Mouse (Mus musculus): ENCODE data around the gene Casp3.
"Not testable (repeated sequence)": the region's sequence is repeated elsewhere in the genome, so short reads cannot be mapped to it uniquely, and the experiment has no call there.

Casp3 gene

GRCm38 (mm10) chr8:46616879-46617689 lies at the start of gene Casp3, which contains the start of gene Primpol:
Gene Casp3 (plus strand): TSS chr8:46617291.
Gene Primpol (minus strand): TSS chr8:46617212.
- peak; percentile 98 for DNase-seq

GRCm38 (mm10) chr8:46567946-46568345 lies 49.1 kb upstream of the Casp3 start:
- DNase-seq = no peak

GRCm38 (mm10) chr8:46568942-46569341 lies 48.1 kb upstream of the Casp3 start:
- DNase-seq = peak; percentile 14

- DNase-seq = no peak
Observed at GRCm38 (mm10) chr8:46569659-46570441, 47.2 kb upstream of the Casp3 start.

- DNase-seq = no peak
Observed at GRCm38 (mm10) chr8:46570673-46571072, 46.4 kb upstream of the Casp3 start.

GRCm38 (mm10) chr8:46573446-46573845 lies 43.6 kb upstream of the Casp3 start:
- DNase-seq = no peak

- peak; percentile 14 for DNase-seq
Observed at GRCm38 (mm10) chr8:46573964-46574363, 43.1 kb upstream of the Casp3 start.

GRCm38 (mm10) chr8:46578794-46579193 lies 38.3 kb upstream of the Casp3 start:
- no peak for DNase-seq

- not testable (repeated sequence) for DNase-seq
Observed at GRCm38 (mm10) chr8:46584328-46584727, 32.8 kb upstream of the Casp3 start.

GRCm38 (mm10) chr8:46585576-46585975 lies 31.5 kb upstream of the Casp3 start:
- no peak for DNase-seq

- DNase-seq = no peak
Observed at GRCm38 (mm10) chr8:46587911-46588310, 29.2 kb upstream of the Casp3 start.

- no peak for DNase-seq
Observed at GRCm38 (mm10) chr8:46588663-46589062, 28.4 kb upstream of the Casp3 start.

- no peak for DNase-seq
Observed at GRCm38 (mm10) chr8:46593067-46593466, 24.0 kb upstream of the Casp3 start.

- DNase-seq = no peak
Observed at GRCm38 (mm10) chr8:46593772-46594171, 23.3 kb upstream of the Casp3 start.

- no peak for DNase-seq
Observed at GRCm38 (mm10) chr8:46595593-46595992, 21.5 kb upstream of the Casp3 start.

GRCm38 (mm10) chr8:46596530-46596929 lies 20.6 kb upstream of the Casp3 start:
- no peak for DNase-seq

- DNase-seq = no peak
Observed at GRCm38 (mm10) chr8:46597411-46597810, 19.7 kb upstream of the Casp3 start.

GRCm38 (mm10) chr8:46598114-46598513 lies 19.0 kb upstream of the Casp3 start:
- DNase-seq = no peak

- DNase-seq = no peak
Observed at GRCm38 (mm10) chr8:46598753-46599152, 18.3 kb upstream of the Casp3 start.

GRCm38 (mm10) chr8:46599314-46599904 lies 17.7 kb upstream of the Casp3 start:
- DNase-seq = no peak

- DNase-seq = no peak
Observed at GRCm38 (mm10) chr8:46600959-46601707, 16.0 kb upstream of the Casp3 start.

- DNase-seq = no peak
Observed at GRCm38 (mm10) chr8:46603587-46603986, 13.5 kb upstream of the Casp3 start.

- no peak for DNase-seq
Observed at GRCm38 (mm10) chr8:46606930-46607329, 10.2 kb upstream of the Casp3 start.

Data from retina, postnatal 1 day (tissue).